Mouse (Mus musculus) myocyte (in vitro differentiated cells): ENCODE data around the gene Ddx56.

ENCODE experiments used
- E2F4 ChIP-seq: IDR thresholded peaks from one replicate; pipeline ENCODE4 v1.6.1; 2011; ENCODE audit warnings: mild to moderate bottlenecking, control low read depth, moderate library complexity; ENCODE audit not compliant: insufficient read depth
- MYOD1 ChIP-seq, 3 experiments: IDR thresholded peaks; one replicate each; pipeline ENCODE4 v1.6.1; 2011; ENCODE audit warnings: control low read depth in 2 of 3, low read depth in 2 of 3, mild to moderate bottlenecking in 2 of 3, moderate library complexity in 1 of 3; ENCODE audit not compliant: insufficient read length in 2 of 3, control insufficient read depth in 1 of 3
- POLR2A ChIP-seq: IDR thresholded peaks from one replicate; pipeline ENCODE4 v1.6.1; 2011; ENCODE audit warnings: low read depth, mild to moderate bottlenecking, control low read depth, moderate library complexity; ENCODE audit not compliant: insufficient read length
- POLR2AphosphoS2 ChIP-seq: IDR thresholded peaks from one replicate; pipeline ENCODE4 v1.6.1; 2011; ENCODE audit warnings: low read depth, control low read depth; ENCODE audit not compliant: insufficient read length
- REST ChIP-seq: IDR thresholded peaks from one replicate; pipeline ENCODE4 v1.6.1; 2011; ENCODE audit warnings: mild to moderate bottlenecking, control low read depth, moderate library complexity; ENCODE audit not compliant: insufficient read depth, insufficient read length
- SRF ChIP-seq: IDR thresholded peaks from one replicate; pipeline ENCODE4 v1.6.1; 2011; ENCODE audit warnings: low read depth; ENCODE audit not compliant: control insufficient read depth, insufficient read length
- TCF3 ChIP-seq: IDR thresholded peaks from one replicate; pipeline ENCODE4 v1.6.1; 2011; ENCODE audit warnings: low read depth, control low read depth; ENCODE audit not compliant: insufficient read length

- no peak for TF ChIP-seq POLR2A
- no peak for TF ChIP-seq POLR2AphosphoS2
- TF ChIP-seq E2F4: no peak
- TF ChIP-seq REST: no peak
- no peak for TF ChIP-seq TCF3
- no peak for TF ChIP-seq SRF
- TF ChIP-seq MYOD1 (IDR thresholded peaks at IDR 0.05; ENCODE audit: control insufficient read depth in 1 of 3, insufficient read length in 2 of 3, low read depth in 2 of 3): no peak
These were observed 22.6 kb upstream of the Ddx56 start for GRCm38 (mm10) chr11:6290138-6290537.
